Mouse (Mus musculus) liver, embryonic 14.5 days (tissue): ENCODE data around the gene Ppfia2.

Source experiments
- CTCF ChIP-seq: IDR thresholded peaks from 2 replicates; pipeline ENCODE4 v1.5.1; 2016; ENCODE audit warnings: antibody characterized with exemption, low read depth, control low read depth
- EP300 ChIP-seq: IDR thresholded peaks from 2 replicates; pipeline ENCODE4 v1.6.1; 2016; ENCODE audit warnings: antibody characterized with exemption, low read depth

- no peak for TF ChIP-seq EP300
- no peak for TF ChIP-seq CTCF
These were observed 39.4 kb downstream of the Ppfia2 start for GRCm38 (mm10) chr10:106509281-106510165.
